31 mouse cellular contexts compared by ENCODE assay signal in the genomic region with DNA sequence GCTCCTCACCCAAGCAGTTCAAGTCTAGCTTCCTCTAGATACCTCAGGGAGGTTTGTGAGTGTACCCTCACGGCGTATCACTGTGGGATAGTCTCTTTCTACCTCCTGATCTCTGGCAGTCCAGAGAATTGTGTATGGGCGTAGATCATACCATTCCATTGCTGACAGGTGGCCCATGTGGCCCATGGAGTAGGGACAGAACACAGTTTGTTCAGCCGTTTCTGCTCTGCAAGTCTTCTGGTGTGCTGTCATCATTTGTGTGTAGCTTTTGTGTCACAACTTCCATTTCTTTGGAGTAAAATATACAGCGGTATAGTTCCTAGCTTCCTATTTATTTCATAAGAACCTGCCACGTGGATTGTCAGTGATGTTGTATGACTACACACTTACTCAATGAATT.
"Had no signal": no experiment of that assay in that cellular context is flagged by ENCODE, and none has a peak within 500 bp of the region (broad histone marks: within the 10 kb centered on the region; RNA-seq: fewer than 3 reads in every experiment).

No protein-coding gene starts in this region.

- DNase-seq: left cerebral cortex, postnatal 4 days; liver; liver, embryonic 13.5 days; liver, postnatal 0 days; lung, adult 18-20 months; lung, adult 2 months; lung, embryonic 14.5 days; lung, postnatal 10 days; lung, postnatal 14 days; lung, postnatal 36 days; lung, postnatal 4 days; midbrain, embryonic 14.5 days had no signal

- H3K9me3 ChIP-seq: limb, embryonic 10.5 days; limb, embryonic 12.5 days; limb, embryonic 13.5 days; limb, embryonic 15.5 days; liver, embryonic 12.5 days; liver, embryonic 13.5 days; liver, embryonic 15.5 days; lung, embryonic 15.5 days; megakaryocyte, embryonic 14.5 days; midbrain, embryonic 10.5 days; midbrain, embryonic 12.5 days; midbrain, embryonic 13.5 days; midbrain, embryonic 15.5 days had no signal

- H3K27ac ChIP-seq: left cerebral cortex, adult 2 months; limb, embryonic 10.5 days; limb, embryonic 12.5 days; limb, embryonic 13.5 days; limb, embryonic 15.5 days; liver, embryonic 12.5 days; liver, embryonic 13.5 days; liver, embryonic 14.5 days; liver, embryonic 15.5 days; lung, embryonic 15.5 days; macrophage; midbrain, embryonic 10.5 days; midbrain, embryonic 12.5 days; midbrain, embryonic 13.5 days; midbrain, embryonic 15.5 days had no signal

- H3K9ac ChIP-seq: limb, embryonic 12.5 days; limb, embryonic 13.5 days; limb, embryonic 15.5 days; liver, embryonic 12.5 days; liver, embryonic 13.5 days; liver, embryonic 14.5 days; liver, embryonic 15.5 days; liver, postnatal 0 days; lung, embryonic 14.5 days; lung, embryonic 15.5 days; midbrain, embryonic 12.5 days; midbrain, embryonic 13.5 days; midbrain, embryonic 15.5 days had no signal

- ATAC-seq: liver, embryonic 12.5 days; liver, postnatal 0 days; lung, postnatal 0 days; midbrain, embryonic 13.5 days; midbrain, embryonic 15.5 days; midbrain, embryonic 16.5 days had no signal

- H3K4me1 ChIP-seq: limb, embryonic 10.5 days; limb, embryonic 12.5 days; limb, embryonic 13.5 days; limb, embryonic 15.5 days; liver, embryonic 15.5 days; lung, embryonic 15.5 days; midbrain, embryonic 12.5 days had no signal

- H3K4me2 ChIP-seq: limb, embryonic 12.5 days; limb, embryonic 13.5 days; limb, embryonic 15.5 days; liver, embryonic 11.5 days; liver, embryonic 12.5 days; liver, embryonic 13.5 days; liver, embryonic 15.5 days; lung, embryonic 14.5 days; lung, embryonic 15.5 days; midbrain, embryonic 11.5 days; midbrain, embryonic 12.5 days; midbrain, embryonic 13.5 days; midbrain, embryonic 15.5 days had no signal

- H3K36me3 ChIP-seq: liver, embryonic 13.5 days; liver, embryonic 15.5 days; lung, embryonic 15.5 days; midbrain, embryonic 12.5 days; midbrain, embryonic 15.5 days had no signal

- H3K27me3 ChIP-seq: limb, embryonic 12.5 days; limb, embryonic 13.5 days; limb, embryonic 15.5 days; liver, embryonic 12.5 days; liver, embryonic 13.5 days; liver, embryonic 15.5 days; lung, embryonic 15.5 days; megakaryocyte, embryonic 14.5 days; midbrain, embryonic 12.5 days; midbrain, embryonic 13.5 days; midbrain, embryonic 15.5 days had no signal

- H3K4me3 ChIP-seq: left cerebral cortex, adult 2 months; limb, embryonic 10.5 days; limb, embryonic 12.5 days; limb, embryonic 13.5 days; limb, embryonic 15.5 days; liver, embryonic 12.5 days; liver, embryonic 13.5 days; liver, embryonic 15.5 days; lung, embryonic 15.5 days; megakaryocyte, embryonic 14.5 days; midbrain, embryonic 10.5 days; midbrain, embryonic 12.5 days; midbrain, embryonic 13.5 days; midbrain, embryonic 15.5 days had no signal
